Mouse (Mus musculus): ENCODE measurements around the gene Dscaml1.

GRCm38 (mm10) chr9:45439025-45439424, 12.6 kb downstream of the Dscaml1 start:
- TF ChIP-seq CTCF (IDR thresholded peaks at IDR 0.05; ENCODE audit: low read depth) (no peak), EP300 (IDR thresholded peaks at IDR 0.05; ENCODE audit: low read depth) (no peak)
